Mouse (Mus musculus) liver, adult 2 months (tissue): Measurements from ENCODE around the gene Iqcb1.

Experiments
- CTCF ChIP-seq: fragments of 200-500 bp; IDR thresholded peaks from 2 replicates; pipeline ENCODE4 v1.5.1; 2011; ENCODE audit warnings: low read depth, low read length, control low read depth
- POLR2A ChIP-seq: fragments of 200-500 bp; IDR thresholded peaks from 2 replicates; pipeline ENCODE4 v1.6.1; 2011; ENCODE audit warnings: low read length, control low read depth; ENCODE audit not compliant: insufficient read depth; ENCODE audit errors: extremely low read depth

- no peak for TF ChIP-seq POLR2A
- no peak for TF ChIP-seq CTCF
Measured at GRCm38 (mm10) chr16:36918505-36918904, 90.3 kb downstream of the Iqcb1 start.
